Mouse (Mus musculus): Measurements from ENCODE around the gene Flt4. TPM values are rescaled to one million over a fixed set of nuclear protein-coding genes. Genes with fewer than 3 reads are reported as not detected.
A peak's percentile ranks its signal among the peaks of the same experiment; 100 is the strongest.
"Not testable (repeated sequence)": the region's sequence is repeated elsewhere in the genome, so short reads cannot be mapped to it uniquely, and the experiment has no call there.

The Flt4 gene
- polyA plus RNA-seq (2014; fragmentation: Nextera tagmentation; extraction: Ambion mirVana): 9.3 and 10.0 TPM in 2 replicates

DNA sequence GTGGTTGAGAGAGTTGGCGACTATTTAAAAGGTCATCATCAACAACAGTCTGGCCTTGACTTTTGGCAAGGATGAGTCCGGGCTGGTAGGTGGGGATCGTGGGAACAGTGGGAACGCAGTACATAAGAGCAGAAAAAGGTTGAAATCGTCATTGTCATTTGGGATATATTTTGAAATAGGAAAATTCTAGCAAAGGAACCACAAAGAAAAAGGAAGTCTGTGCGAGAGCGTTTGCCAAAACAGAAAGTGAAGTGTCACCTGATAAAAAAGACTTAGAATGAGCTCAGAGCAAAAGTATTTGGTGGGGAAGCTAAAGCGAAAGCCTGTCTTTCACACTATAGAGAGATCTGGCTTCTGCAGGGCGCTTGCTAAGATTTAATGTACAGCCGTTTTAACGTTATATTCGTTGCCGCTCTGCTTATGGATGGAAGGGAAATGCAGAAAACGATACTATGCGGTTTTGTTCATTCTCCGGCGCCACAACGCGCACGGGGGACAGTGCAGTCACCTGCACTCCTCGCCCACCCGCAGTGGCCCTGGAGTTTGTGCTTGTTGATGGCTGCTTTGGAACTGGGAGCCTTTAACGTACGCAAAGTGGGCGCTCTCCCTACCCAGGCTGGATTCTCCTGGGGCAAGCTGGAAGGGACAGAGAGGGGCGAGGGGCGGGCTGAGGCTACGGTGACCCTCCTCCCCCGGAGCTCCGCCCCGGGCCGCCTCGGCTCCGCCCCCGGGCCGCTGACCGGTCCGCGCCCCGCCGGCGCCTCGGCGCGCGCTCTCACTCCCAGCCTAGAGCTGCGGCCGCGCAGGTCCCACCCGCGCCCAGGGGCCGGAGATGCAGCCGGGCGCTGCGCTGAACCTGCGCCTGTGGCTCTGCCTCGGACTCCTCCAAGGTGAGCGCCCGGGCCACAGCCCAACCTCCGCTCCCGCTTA, at the start of gene Flt4:
TSS of gene Flt4 (plus strand) at position 326 of the 930 bp plus-strand sequence.
- not testable (repeated sequence) for H3K9me3 ChIP-seq (ENCODE audit: control insufficient read depth, low read length); H3K36me3 ChIP-seq (ENCODE audit: control insufficient read depth, insufficient read depth, low read length); H3K27me3 ChIP-seq (ENCODE audit: control insufficient read depth, insufficient read depth, low read length)
- H3K4me1 ChIP-seq (ENCODE audit: control insufficient read depth in 2 of 2, insufficient read depth in 2 of 2, low read length in 2 of 2): peaks cover 18 to 28% of the 10 kb centered on the region in 2 experiments
- peak within 1 kb of the TSS; percentile 72 for H3K9ac ChIP-seq (ENCODE audit: low read length)
- peak within 1 kb of the TSS; percentile 76 for H3K4me2 ChIP-seq (ENCODE audit: low read length)
- ATAC-seq (ENCODE audit: insufficient number of reproducible peaks, insufficient read depth, low FRiP score, low read depth): peak; percentile 84
- peak within 1 kb of the TSS in 1 of 2 experiments; percentile 51; a peak in 2 of 4 replicates for H3K27ac ChIP-seq (replicated peaks in 1 of 2; ENCODE audit: control insufficient read depth in 1 of 2, insufficient read depth in 1 of 2, low read depth in 2 of 2, low read length in 2 of 2)
- peak within 1 kb of the TSS; percentile 58 to 70 for H3K4me3 ChIP-seq (ENCODE audit: control insufficient read depth in 1 of 2, insufficient read depth in 1 of 2, low read depth in 1 of 2, low read length in 2 of 2)
- WGBS: 2% methylated on average over 49 of the region's 61 CpGs

DNA sequence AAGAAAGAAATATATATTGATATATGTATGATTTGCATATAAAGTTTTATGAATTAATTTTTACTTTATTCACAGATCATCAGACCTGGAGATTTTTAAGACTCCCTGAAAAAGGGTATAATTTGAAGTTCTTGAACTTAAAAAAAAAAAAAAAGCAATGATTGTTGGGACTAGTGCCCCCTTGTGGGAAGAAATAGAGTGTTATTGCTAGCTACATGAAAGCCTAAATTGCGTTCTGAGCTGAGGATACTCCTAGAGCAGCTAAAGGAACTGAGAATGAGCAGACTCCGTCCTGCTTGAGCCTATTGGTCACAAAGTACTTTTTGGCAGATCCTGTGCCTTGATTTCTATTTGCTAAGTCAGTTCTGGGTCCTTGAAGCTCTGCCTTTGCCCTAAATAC, 34.0 kb upstream of the Flt4 start:
- not testable (repeated sequence) for H3K4me3 ChIP-seq (ENCODE audit: control insufficient read depth in 1 of 2, insufficient read depth in 1 of 2, low read depth in 1 of 2, low read length in 2 of 2)
- 23% methylated on average over 2 of the region's 2 CpGs for WGBS

DNA sequence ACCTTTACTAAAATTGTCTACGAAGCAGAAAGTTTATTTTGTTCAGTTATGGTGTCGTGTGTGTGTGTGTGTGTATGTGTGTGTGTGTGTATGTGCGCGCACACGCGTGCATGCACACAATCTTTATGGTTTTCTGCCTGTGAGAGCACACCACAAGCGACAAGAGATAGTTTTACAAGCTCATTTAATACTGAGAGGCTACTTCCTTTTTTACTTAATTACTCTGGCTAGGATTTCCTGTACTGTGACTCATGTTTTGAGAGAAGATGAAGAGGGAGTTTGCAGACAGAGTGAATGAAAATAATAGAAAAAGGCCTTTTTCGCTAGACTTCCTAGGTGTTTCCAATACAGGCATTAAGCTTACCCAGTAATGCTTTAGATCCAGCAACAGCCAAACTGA, 28.6 kb upstream of the Flt4 start:
- not testable (repeated sequence) for H3K4me3 ChIP-seq (ENCODE audit: control insufficient read depth in 1 of 2, insufficient read depth in 1 of 2, low read depth in 1 of 2, low read length in 2 of 2); ATAC-seq (ENCODE audit: insufficient number of reproducible peaks, insufficient read depth, low FRiP score, low read depth); H3K4me1 ChIP-seq (ENCODE audit: control insufficient read depth in 2 of 2, insufficient read depth in 2 of 2, low read length in 2 of 2); H3K36me3 ChIP-seq (ENCODE audit: control insufficient read depth, insufficient read depth, low read length); H3K9ac ChIP-seq (ENCODE audit: low read length); H3K9me3 ChIP-seq (ENCODE audit: control insufficient read depth, low read length); H3K27me3 ChIP-seq (ENCODE audit: control insufficient read depth, insufficient read depth, low read length); H3K4me2 ChIP-seq (ENCODE audit: low read length); H3K27ac ChIP-seq (replicated peaks in 1 of 2; ENCODE audit: control insufficient read depth in 1 of 2, insufficient read depth in 1 of 2, low read depth in 2 of 2, low read length in 2 of 2)
- WGBS: 78% methylated on average over 8 of the region's 8 CpGs

More for the DNA sequence above, 34.0 kb upstream of the Flt4 start:
- not testable (repeated sequence) for H3K4me1 ChIP-seq (ENCODE audit: control insufficient read depth in 2 of 2, insufficient read depth in 2 of 2, low read length in 2 of 2); H3K4me2 ChIP-seq (ENCODE audit: low read length); ATAC-seq (ENCODE audit: insufficient number of reproducible peaks, insufficient read depth, low FRiP score, low read depth); H3K9ac ChIP-seq (ENCODE audit: low read length); H3K27me3 ChIP-seq (ENCODE audit: control insufficient read depth, insufficient read depth, low read length); H3K36me3 ChIP-seq (ENCODE audit: control insufficient read depth, insufficient read depth, low read length); H3K9me3 ChIP-seq (ENCODE audit: control insufficient read depth, low read length); H3K27ac ChIP-seq (replicated peaks in 1 of 2; ENCODE audit: control insufficient read depth in 1 of 2, insufficient read depth in 1 of 2, low read depth in 2 of 2, low read length in 2 of 2)

DNA sequence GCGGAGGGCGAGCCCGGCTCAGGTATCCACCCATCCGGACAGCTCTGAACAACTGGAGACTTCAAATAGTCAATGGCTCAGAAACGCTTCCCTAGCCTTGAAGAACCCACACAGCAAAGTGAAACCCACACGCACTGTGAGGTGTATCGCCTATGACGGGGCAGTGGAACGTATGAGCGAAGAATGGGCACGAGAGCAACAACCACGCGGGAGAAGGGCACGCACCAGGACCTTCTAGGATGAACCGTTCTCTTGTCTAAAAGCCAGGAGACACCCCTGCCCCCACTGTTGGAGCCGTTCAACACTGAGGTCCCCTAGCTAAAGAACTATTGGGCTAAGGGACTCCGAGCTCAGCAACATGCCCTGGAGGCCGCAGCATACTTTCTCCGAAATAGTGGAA, 18.9 kb upstream of the Flt4 start:
- 87% methylated on average over 19 of the region's 19 CpGs for WGBS
- Histone ChIP-seq H3K9ac (ENCODE audit: low read length) (no peak overlapping the region), H3K36me3 (ENCODE audit: control insufficient read depth, insufficient read depth, low read length) (no peaks in the 10 kb centered on the region), H3K4me2 (ENCODE audit: low read length) (no peak overlapping the region), H3K27me3 (ENCODE audit: control insufficient read depth, insufficient read depth, low read length) (no peaks in the 10 kb centered on the region), H3K9me3 (ENCODE audit: control insufficient read depth, low read length) (no peaks in the 10 kb centered on the region), H3K4me1 (ENCODE audit: control insufficient read depth in 2 of 2, insufficient read depth in 2 of 2, low read length in 2 of 2) (no peaks in the 10 kb centered on the region), H3K4me3 (ENCODE audit: control insufficient read depth in 1 of 2, insufficient read depth in 1 of 2, low read depth in 1 of 2, low read length in 2 of 2) (no peak overlapping the region), H3K27ac (replicated peaks in 1 of 2; ENCODE audit: control insufficient read depth in 1 of 2, insufficient read depth in 1 of 2, low read depth in 2 of 2, low read length in 2 of 2) (no peak overlapping the region)
- no peak for ATAC-seq (ENCODE audit: insufficient number of reproducible peaks, insufficient read depth, low FRiP score, low read depth)

DNA sequence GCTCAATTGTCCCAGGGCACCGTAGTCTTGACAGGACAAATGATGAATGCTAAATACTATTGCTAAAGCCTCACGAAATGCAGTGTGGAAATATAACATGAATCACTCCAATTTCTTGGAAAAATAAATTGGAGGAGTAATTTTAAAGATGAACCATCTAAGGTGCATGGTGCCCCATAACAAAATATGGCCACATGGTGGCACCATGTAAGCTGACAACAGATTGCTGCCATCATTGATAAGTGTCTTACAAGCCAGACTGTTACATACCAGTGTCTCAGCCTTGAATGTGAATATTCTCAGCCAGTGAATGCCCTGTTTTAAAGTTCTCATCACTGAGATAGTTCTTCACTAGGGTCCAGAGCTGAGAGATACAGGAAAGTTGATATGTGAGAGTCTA, 11.9 kb upstream of the Flt4 start:
- H3K36me3 ChIP-seq (ENCODE audit: control insufficient read depth, insufficient read depth, low read length); H3K4me3 ChIP-seq (ENCODE audit: control insufficient read depth in 1 of 2, insufficient read depth in 1 of 2, low read depth in 1 of 2, low read length in 2 of 2); H3K27me3 ChIP-seq (ENCODE audit: control insufficient read depth, insufficient read depth, low read length); H3K9ac ChIP-seq (ENCODE audit: low read length); H3K4me2 ChIP-seq (ENCODE audit: low read length); ATAC-seq (ENCODE audit: insufficient number of reproducible peaks, insufficient read depth, low FRiP score, low read depth); H3K9me3 ChIP-seq (ENCODE audit: control insufficient read depth, low read length); H3K27ac ChIP-seq (replicated peaks in 1 of 2; ENCODE audit: control insufficient read depth in 1 of 2, insufficient read depth in 1 of 2, low read depth in 2 of 2, low read length in 2 of 2); H3K4me1 ChIP-seq (ENCODE audit: control insufficient read depth in 2 of 2, insufficient read depth in 2 of 2, low read length in 2 of 2): not testable (repeated sequence)
- WGBS: 61% methylated on average over 2 of the region's 2 CpGs

DNA sequence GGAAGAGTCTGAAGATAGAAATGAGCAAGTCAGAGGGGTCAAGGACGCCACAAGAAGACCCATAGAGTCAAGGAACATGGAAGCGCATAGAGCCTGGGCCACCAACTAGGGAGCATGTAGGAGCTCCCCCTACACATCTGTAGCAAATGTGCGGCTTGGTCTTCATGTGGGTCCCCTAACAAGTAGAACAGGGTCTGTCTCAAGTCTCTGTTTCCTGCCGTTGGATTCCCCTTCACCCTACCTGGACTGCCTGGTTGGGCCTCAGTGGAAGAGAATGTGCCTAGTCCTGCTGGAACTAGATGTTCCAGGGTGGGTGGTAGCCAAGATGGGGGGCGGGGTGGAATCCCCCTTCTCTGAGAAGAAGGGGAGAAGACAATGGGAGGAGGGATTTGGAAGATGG, 757 bp upstream of the Flt4 start:
- H3K36me3 ChIP-seq (ENCODE audit: control insufficient read depth, insufficient read depth, low read length); H3K9ac ChIP-seq (ENCODE audit: low read length); H3K4me2 ChIP-seq (ENCODE audit: low read length); H3K9me3 ChIP-seq (ENCODE audit: control insufficient read depth, low read length); H3K27me3 ChIP-seq (ENCODE audit: control insufficient read depth, insufficient read depth, low read length); H3K27ac ChIP-seq (replicated peaks in 1 of 2; ENCODE audit: control insufficient read depth in 1 of 2, insufficient read depth in 1 of 2, low read depth in 2 of 2, low read length in 2 of 2); H3K4me3 ChIP-seq (ENCODE audit: control insufficient read depth in 1 of 2, insufficient read depth in 1 of 2, low read depth in 1 of 2, low read length in 2 of 2); ATAC-seq (ENCODE audit: insufficient number of reproducible peaks, insufficient read depth, low FRiP score, low read depth): not testable (repeated sequence)
- WGBS: 79% methylated on average over 5 of the region's 5 CpGs
- peaks cover 13 to 20% of the 10 kb centered on the region in 2 experiments for H3K4me1 ChIP-seq (ENCODE audit: control insufficient read depth in 2 of 2, insufficient read depth in 2 of 2, low read length in 2 of 2)

DNA sequence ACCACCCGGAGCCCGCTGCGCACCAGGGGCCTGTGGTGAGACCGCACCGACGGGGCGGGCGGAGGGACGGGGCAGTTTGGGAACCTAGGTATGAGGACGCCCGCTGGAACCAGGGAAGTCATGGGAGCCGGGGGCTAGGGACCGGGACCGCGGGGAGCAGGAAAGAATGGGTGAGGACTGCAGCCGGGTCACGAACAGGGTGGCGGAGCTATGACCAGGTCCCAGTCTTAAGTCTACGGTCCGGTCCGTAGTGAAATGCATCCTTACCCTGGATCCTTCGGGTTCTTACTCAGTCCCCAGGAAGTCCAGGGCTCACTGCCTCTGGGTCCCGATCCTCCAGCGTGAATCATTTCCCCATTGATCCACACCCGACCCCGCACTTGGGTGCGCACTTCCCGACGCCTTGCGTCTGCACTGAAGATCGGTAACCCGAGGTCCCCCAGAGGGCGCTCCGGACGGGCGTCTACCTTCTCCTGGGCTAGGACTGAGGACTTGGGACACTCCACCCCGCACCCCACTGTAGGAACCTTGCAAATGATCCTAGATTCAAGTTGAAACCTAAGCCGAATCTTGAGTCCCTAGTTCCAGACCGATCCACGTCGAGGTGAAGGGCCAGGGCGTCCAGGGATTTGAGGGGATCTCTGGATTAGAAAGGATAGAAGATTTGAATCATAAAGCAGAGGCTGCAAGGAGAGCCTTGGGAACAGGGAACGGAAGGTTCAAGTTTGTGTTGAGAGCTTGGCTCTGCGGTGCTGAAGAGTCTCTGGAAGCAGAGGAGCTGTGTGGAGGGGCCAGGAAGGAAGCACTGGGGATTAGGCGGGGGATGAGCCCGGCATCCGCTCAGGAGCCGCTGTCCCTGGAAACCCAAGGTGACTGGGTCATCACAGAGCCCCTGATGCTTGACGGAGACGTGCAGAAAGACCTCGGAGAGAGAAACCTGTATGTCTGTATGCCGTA, 1.1 kb downstream of the Flt4 start:
- Histone ChIP-seq H3K4me3 (ENCODE audit: control insufficient read depth in 1 of 2, insufficient read depth in 1 of 2, low read depth in 1 of 2, low read length in 2 of 2) (peak overlapping the region; percentile 58 to 70), H3K27ac (replicated peaks in 1 of 2; ENCODE audit: control insufficient read depth in 1 of 2, insufficient read depth in 1 of 2, low read depth in 2 of 2, low read length in 2 of 2) (0 out of 4 replicates have a peak overlapping the region, but pooled peaks of 1 of the 2 experiments have one; percentile 6), H3K4me2 (ENCODE audit: low read length) (peak overlapping the region; percentile 76), H3K9ac (ENCODE audit: low read length) (peak overlapping the region; percentile 72), H3K4me1 (ENCODE audit: control insufficient read depth in 2 of 2, insufficient read depth in 2 of 2, low read length in 2 of 2) (peaks cover 18 to 28% of the 10 kb centered on the region in 2 experiments)
- not testable (repeated sequence) for H3K36me3 ChIP-seq (ENCODE audit: control insufficient read depth, insufficient read depth, low read length); H3K9me3 ChIP-seq (ENCODE audit: control insufficient read depth, low read length); H3K27me3 ChIP-seq (ENCODE audit: control insufficient read depth, insufficient read depth, low read length); ATAC-seq (ENCODE audit: insufficient number of reproducible peaks, insufficient read depth, low FRiP score, low read depth)
- 1% methylated on average over 49 of the region's 52 CpGs for WGBS

All from heart, embryonic 14.5 days (tissue).